ENCODE assay signal across 15 mouse cellular contexts in the genomic region with DNA sequence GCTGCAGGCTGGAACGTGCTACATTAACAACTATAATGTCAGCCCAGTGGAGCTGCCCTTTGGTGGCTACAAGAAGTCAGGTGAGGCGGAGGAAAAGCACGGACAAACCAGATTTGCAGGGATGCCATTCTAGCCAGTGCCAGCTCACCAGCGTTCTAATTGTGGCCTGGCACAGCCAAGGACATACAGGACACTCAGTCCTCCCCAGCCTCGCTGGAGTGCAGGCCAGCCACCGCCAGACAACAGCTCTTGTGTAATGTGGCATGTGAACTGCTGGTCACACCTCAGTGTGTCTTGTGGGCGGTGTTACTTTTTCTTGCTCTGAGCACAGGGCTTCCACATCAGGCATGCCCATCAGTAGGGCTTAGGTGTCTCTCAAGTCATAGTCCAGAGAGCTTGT. TPM values are rescaled to one million over a fixed set of nuclear protein-coding genes. Genes with fewer than 3 reads are reported as not detected.
DNase-seq lines count a peak whose midpoint lies in the region; ATAC-seq and TF ChIP-seq lines count a peak whose summit lies in the region.
"Had no signal": no experiment of that assay in that cellular context is flagged by ENCODE, and none has a peak within 500 bp of the region (broad histone marks: within the 10 kb centered on the region; RNA-seq: fewer than 3 reads in every experiment).

No protein-coding gene starts in this region.

- no peaks in the 10 kb centered on the region for H3K9me3 ChIP-seq in heart, embryonic 10.5 days
- no peaks in the 10 kb centered on the region for H3K9me3 ChIP-seq in heart, embryonic 13.5 days
- H3K9me3 ChIP-seq in kidney, postnatal 0 days (replicated peaks; ENCODE audit: low read length) = no peaks in the 10 kb centered on the region
- H3K9me3 ChIP-seq: limb, embryonic 12.5 days; midbrain, embryonic 12.5 days; neural tube, embryonic 12.5 days had no signal

- ATAC-seq in heart, embryonic 13.5 days (ENCODE audit: extremely low read depth, insufficient number of reproducible peaks, low FRiP score, low TSS enrichment) = no peak
- peak; percentile 76 for ATAC-seq in kidney, postnatal 0 days (replicated peaks; ENCODE audit: low FRiP score, low read depth)
- ATAC-seq: CD4-positive, CD25-positive, alpha-beta regulatory T cell, adult 4 months; hindbrain, embryonic 16.5 days had no signal

- H3K27ac ChIP-seq in heart, embryonic 10.5 days = no peak overlapping the region; the same call in 1 of the 2 replicates
- peak overlapping the region; percentile 28; the same call in 1 of the 2 replicates for H3K27ac ChIP-seq in heart, embryonic 13.5 days (replicated peaks)
- H3K27ac ChIP-seq in kidney, postnatal 0 days = no peak overlapping the region; the same call in 1 of the 2 replicates
- H3K27ac ChIP-seq: limb, embryonic 12.5 days; midbrain, embryonic 12.5 days; neural tube, embryonic 12.5 days had no signal

- H3K9ac ChIP-seq in heart, embryonic 13.5 days = no peak overlapping the region
- no peak overlapping the region for H3K9ac ChIP-seq in kidney, postnatal 0 days (ENCODE audit: low read depth, low read length)
- H3K9ac ChIP-seq: limb, embryonic 12.5 days; midbrain, embryonic 12.5 days; neural tube, embryonic 12.5 days had no signal

- no peak for TF ChIP-seq CTCF in kidney, postnatal 0 days (IDR thresholded peaks at IDR 0.05; ENCODE audit: low read depth)

- DNase-seq in heart, adult 11 months = peak; percentile 97
- no peak for DNase-seq in heart, embryonic 10.5 days (ENCODE audit: low spot score)
- DNase-seq in adrenal gland, postnatal 36 days = peak; percentile 38 to 48
- DNase-seq in kidney, postnatal 0 days (ENCODE audit: low spot score) = no peak
- no peak for DNase-seq in cerebellum, postnatal 10 days
- DNase-seq in ovary, postnatal 10 days (ENCODE audit: low spot score) = no peak
- DNase-seq: cerebellum, adult 2 months; retina, postnatal 1 day; thymus, postnatal 36 days had no signal

- H3K4me1 ChIP-seq in heart, embryonic 10.5 days = no peaks in the 10 kb centered on the region
- 0 out of 2 replicates have a peak, but pooled peaks cover 3% of the 10 kb centered on the region for H3K4me1 ChIP-seq in heart, embryonic 13.5 days
- H3K4me1 ChIP-seq in kidney, postnatal 0 days (replicated peaks; ENCODE audit: insufficient read depth, low read length) = no peaks in the 10 kb centered on the region
- H3K4me1 ChIP-seq: midbrain, embryonic 12.5 days; neural tube, embryonic 12.5 days had no signal

- no peak overlapping the region for H3K4me2 ChIP-seq in heart, embryonic 13.5 days
- no peak overlapping the region for H3K4me2 ChIP-seq in kidney, postnatal 0 days (ENCODE audit: low read length)
- H3K4me2 ChIP-seq: limb, embryonic 12.5 days; midbrain, embryonic 12.5 days; neural tube, embryonic 12.5 days had no signal

- peaks cover 35% of the 10 kb centered on the region for H3K36me3 ChIP-seq in heart, embryonic 10.5 days
- H3K36me3 ChIP-seq in heart, embryonic 13.5 days = peaks cover 61% of the 10 kb centered on the region
- H3K36me3 ChIP-seq in kidney, postnatal 0 days (ENCODE audit: insufficient read depth, low read length) = peaks cover 10% of the 10 kb centered on the region; the same call in 1 of the 2 replicates

- WGBS in heart, embryonic 10.5 days = 79% methylated on average over 7 of the region's 7 CpGs
- 70% methylated on average over 7 of the region's 7 CpGs for WGBS in heart, embryonic 13.5 days
- 75% methylated on average over 7 of the region's 7 CpGs for WGBS in kidney, postnatal 0 days

- H3K4me3 ChIP-seq in heart, embryonic 10.5 days = no peak overlapping the region
- H3K4me3 ChIP-seq in heart, embryonic 13.5 days = no peak overlapping the region
- no peak overlapping the region for H3K4me3 ChIP-seq in kidney, postnatal 0 days (replicated peaks; ENCODE audit: low read depth, low read length)
- H3K4me3 ChIP-seq: limb, embryonic 12.5 days; midbrain, embryonic 12.5 days; neural tube, embryonic 12.5 days had no signal

- no peaks in the 10 kb centered on the region for H3K27me3 ChIP-seq in heart, embryonic 10.5 days (ENCODE audit: insufficient read depth, poor library complexity, severe bottlenecking)
- no peaks in the 10 kb centered on the region for H3K27me3 ChIP-seq in heart, embryonic 13.5 days (replicated peaks)
- H3K27me3 ChIP-seq in kidney, postnatal 0 days (ENCODE audit: insufficient read depth, low read length) = no peaks in the 10 kb centered on the region
- H3K27me3 ChIP-seq: limb, embryonic 12.5 days; midbrain, embryonic 12.5 days; neural tube, embryonic 12.5 days had no signal

RNA-seq across cellular contexts. Expression of a gene that starts 16.0 kb away (rescaled TPM):
- polyA plus RNA-seq in heart, embryonic 10.5 days (2016; fragmentation: Nextera tagmentation; extraction: Ambion mirVana) = 44.4 and 59.4 TPM in 2 replicates
- total RNA-seq in adrenal gland, postnatal 36 days (2021) = 10 to 100 TPM; 63.5 to 87.4 TPM
- polyA plus RNA-seq in heart, embryonic 13.5 days (2015; fragmentation: Nextera tagmentation; extraction: Ambion mirVana) = 28.0 and 28.4 TPM in 2 replicates
- polyA plus RNA-seq in kidney, postnatal 0 days (2015; fragmentation: Nextera tagmentation; extraction: Ambion mirVana) = 54.3 and 64.6 TPM in 2 replicates

RNA-seq across cellular contexts. Expression of a gene that starts 27.8 kb away (rescaled TPM):
- polyA plus RNA-seq in heart, embryonic 10.5 days (2016; fragmentation: Nextera tagmentation; extraction: Ambion mirVana) = 111 and 149 TPM in 2 replicates
- 100 to 1,000 TPM in 1 of 2 experiments, 10 to 100 TPM in 1; 68.8 to 100 TPM for total RNA-seq in adrenal gland, postnatal 36 days (2021)
- 120 and 145 TPM in 2 replicates for polyA plus RNA-seq in heart, embryonic 13.5 days (2015; fragmentation: Nextera tagmentation; extraction: Ambion mirVana)
- 102 and 104 TPM in 2 replicates for polyA plus RNA-seq in kidney, postnatal 0 days (2015; fragmentation: Nextera tagmentation; extraction: Ambion mirVana)

RNA-seq across cellular contexts. Expression of a gene that starts 57.6 kb away (rescaled TPM):
- polyA plus RNA-seq in heart, embryonic 10.5 days (2016; fragmentation: Nextera tagmentation; extraction: Ambion mirVana) = 79.1 and 88.0 TPM in 2 replicates
- 100 to 1,000 TPM; 148 to 170 TPM for total RNA-seq in adrenal gland, postnatal 36 days (2021)
- polyA plus RNA-seq in heart, embryonic 13.5 days (2015; fragmentation: Nextera tagmentation; extraction: Ambion mirVana) = 69.9 and 81.9 TPM in 2 replicates
- 134 and 137 TPM in 2 replicates for polyA plus RNA-seq in kidney, postnatal 0 days (2015; fragmentation: Nextera tagmentation; extraction: Ambion mirVana)

Comparison
In these comparisons a context has a peak if more than half of its experiments do, and no peak if none do; other contexts are left out.
1. DNase-seq: peak in heart, adult 11 months (single experiment) and adrenal gland, postnatal 36 days (2 of 2); none in heart, embryonic 10.5 days (single experiment), kidney, postnatal 0 days (single experiment), cerebellum, postnatal 10 days (0 of 2) and ovary, postnatal 10 days (single experiment).